Mouse (Mus musculus): ENCODE results near the gene Hdac9. TPM values are rescaled to one million over a fixed set of nuclear protein-coding genes. Genes with fewer than 3 reads are reported as not detected.

Gene Hdac9
- polyA plus RNA-seq, 1 experiment, result 0.06 TPM

GRCm38 (mm10) chr12:34747266-34747665 is 169.6 kb downstream of the Hdac9 start:
- no peak for TF ChIP-seq MYOG (IDR thresholded peaks at IDR 0.05; ENCODE audit: control insufficient read depth, extremely low read depth, insufficient read length)
- no peak for TF ChIP-seq MAX (IDR thresholded peaks at IDR 0.05)
- TF ChIP-seq FOSL1 (IDR thresholded peaks at IDR 0.05; ENCODE audit: insufficient read depth, low read length, poor library complexity, severe bottlenecking), result no peak
- no peak for TF ChIP-seq MYOD1 (IDR thresholded peaks at IDR 0.05; ENCODE audit: control insufficient read depth, insufficient read length, low read depth)
- no peak for TF ChIP-seq USF1 (IDR thresholded peaks at IDR 0.05; ENCODE audit: low read depth)
- TF ChIP-seq CEBPB (IDR thresholded peaks at IDR 0.05; ENCODE audit: low read depth), result no peak
- no peak for TF ChIP-seq CTCF (IDR thresholded peaks at IDR 0.05; ENCODE audit: control insufficient read depth, insufficient read depth, insufficient read length)
- H3K27me3 ChIP-seq (ENCODE audit: control insufficient read depth, insufficient read depth, insufficient read length), result no peaks in the 10 kb centered on the region
- H3K36me3 ChIP-seq (ENCODE audit: control insufficient read depth, insufficient read depth), result no peaks in the 10 kb centered on the region
- no peaks in the 10 kb centered on the region for H3K79me3 ChIP-seq (ENCODE audit: low read depth)
- H3K4me3 ChIP-seq (ENCODE audit: insufficient read depth, poor library complexity, severe bottlenecking), result no peak overlapping the region
- H3ac ChIP-seq (ENCODE audit: control insufficient read depth, insufficient read length, low read depth), result no peak overlapping the region
- H3K79me2 ChIP-seq (ENCODE audit: control insufficient read depth, insufficient read depth), result no peaks in the 10 kb centered on the region

GRCm38 (mm10) chr12:34725204-34725603 is 191.7 kb downstream of the Hdac9 start:
- Histone ChIP-seq H3ac (ENCODE audit: control insufficient read depth, insufficient read length, low read depth) (no peak overlapping the region), H3K79me3 (ENCODE audit: low read depth) (no peaks in the 10 kb centered on the region), H3K79me2 (ENCODE audit: control insufficient read depth, insufficient read depth) (no peaks in the 10 kb centered on the region), H3K27me3 (ENCODE audit: control insufficient read depth, insufficient read depth, insufficient read length) (no peaks in the 10 kb centered on the region), H3K36me3 (ENCODE audit: control insufficient read depth, insufficient read depth) (no peaks in the 10 kb centered on the region), H3K4me3 (ENCODE audit: insufficient read depth, poor library complexity, severe bottlenecking) (no peak overlapping the region)
- TF ChIP-seq MYOD1 (IDR thresholded peaks at IDR 0.05; ENCODE audit: control insufficient read depth, insufficient read length, low read depth), result no peak
- no peak for TF ChIP-seq MYOG (IDR thresholded peaks at IDR 0.05; ENCODE audit: control insufficient read depth, extremely low read depth, insufficient read length)
- no peak for TF ChIP-seq CEBPB (IDR thresholded peaks at IDR 0.05; ENCODE audit: low read depth)
- TF ChIP-seq USF1 (IDR thresholded peaks at IDR 0.05; ENCODE audit: low read depth), result no peak
- TF ChIP-seq CTCF (IDR thresholded peaks at IDR 0.05; ENCODE audit: control insufficient read depth, insufficient read depth, insufficient read length), result no peak
- no peak for TF ChIP-seq MAX (IDR thresholded peaks at IDR 0.05)
- TF ChIP-seq FOSL1 (IDR thresholded peaks at IDR 0.05; ENCODE audit: insufficient read depth, low read length, poor library complexity, severe bottlenecking), result no peak

- H3K79me3 ChIP-seq (ENCODE audit: low read depth), result no peaks in the 10 kb centered on the region
- H3K36me3 ChIP-seq (ENCODE audit: control insufficient read depth, insufficient read depth), result no peaks in the 10 kb centered on the region
- TF ChIP-seq MYOD1 (IDR thresholded peaks at IDR 0.05; ENCODE audit: control insufficient read depth, insufficient read length, low read depth) (no peak), MYOG (IDR thresholded peaks at IDR 0.05; ENCODE audit: control insufficient read depth, extremely low read depth, insufficient read length) (no peak), USF1 (IDR thresholded peaks at IDR 0.05; ENCODE audit: low read depth) (no peak), CTCF (IDR thresholded peaks at IDR 0.05; ENCODE audit: control insufficient read depth, insufficient read depth, insufficient read length) (no peak)
- no peaks in the 10 kb centered on the region for H3K27me3 ChIP-seq (ENCODE audit: control insufficient read depth, insufficient read depth, insufficient read length)
- H3K4me3 ChIP-seq (ENCODE audit: insufficient read depth, poor library complexity, severe bottlenecking), result no peak overlapping the region
- no peaks in the 10 kb centered on the region for H3K79me2 ChIP-seq (ENCODE audit: control insufficient read depth, insufficient read depth)
- no peak overlapping the region for H3ac ChIP-seq (ENCODE audit: control insufficient read depth, insufficient read length, low read depth)
These were observed 192.6 kb downstream of the Hdac9 start for GRCm38 (mm10) chr12:34724274-34724673.

GRCm38 (mm10) chr12:34722831-34723490 is 193.9 kb downstream of the Hdac9 start:
- Histone ChIP-seq H3ac (ENCODE audit: control insufficient read depth, insufficient read length, low read depth) (no peak overlapping the region), H3K4me3 (ENCODE audit: insufficient read depth, poor library complexity, severe bottlenecking) (no peak overlapping the region), H3K79me3 (ENCODE audit: low read depth) (no peaks in the 10 kb centered on the region)

GRCm38 (mm10) chr12:34720906-34721305 is 196.0 kb downstream of the Hdac9 start:
- Histone ChIP-seq H3K36me3 (ENCODE audit: control insufficient read depth, insufficient read depth) (no peaks in the 10 kb centered on the region), H3K79me2 (ENCODE audit: control insufficient read depth, insufficient read depth) (no peaks in the 10 kb centered on the region), H3ac (ENCODE audit: control insufficient read depth, insufficient read length, low read depth) (no peak overlapping the region), H3K79me3 (ENCODE audit: low read depth) (no peaks in the 10 kb centered on the region), H3K27me3 (ENCODE audit: control insufficient read depth, insufficient read depth, insufficient read length) (no peaks in the 10 kb centered on the region), H3K4me3 (ENCODE audit: insufficient read depth, poor library complexity, severe bottlenecking) (no peak overlapping the region)
- TF ChIP-seq USF1 (IDR thresholded peaks at IDR 0.05; ENCODE audit: low read depth), result no peak
- TF ChIP-seq FOSL1 (IDR thresholded peaks at IDR 0.05; ENCODE audit: insufficient read depth, low read length, poor library complexity, severe bottlenecking), result no peak
- no peak for TF ChIP-seq CEBPB (IDR thresholded peaks at IDR 0.05; ENCODE audit: low read depth)
- TF ChIP-seq MYOG (IDR thresholded peaks at IDR 0.05; ENCODE audit: control insufficient read depth, extremely low read depth, insufficient read length), result no peak
- TF ChIP-seq MAX (IDR thresholded peaks at IDR 0.05), result no peak
- TF ChIP-seq CTCF (IDR thresholded peaks at IDR 0.05; ENCODE audit: control insufficient read depth, insufficient read depth, insufficient read length), result no peak
- no peak for TF ChIP-seq MYOD1 (IDR thresholded peaks at IDR 0.05; ENCODE audit: control insufficient read depth, insufficient read length, low read depth)

More at GRCm38 (mm10) chr12:34722831-34723490, 193.9 kb downstream of the Hdac9 start:
- Histone ChIP-seq H3K79me2 (ENCODE audit: control insufficient read depth, insufficient read depth) (no peaks in the 10 kb centered on the region), H3K27me3 (ENCODE audit: control insufficient read depth, insufficient read depth, insufficient read length) (no peaks in the 10 kb centered on the region), H3K36me3 (ENCODE audit: control insufficient read depth, insufficient read depth) (no peaks in the 10 kb centered on the region)
- no peak for TF ChIP-seq MYOG (IDR thresholded peaks at IDR 0.05; ENCODE audit: control insufficient read depth, extremely low read depth, insufficient read length)
- TF ChIP-seq MYOD1 (IDR thresholded peaks at IDR 0.05; ENCODE audit: control insufficient read depth, insufficient read length, low read depth), result no peak
- TF ChIP-seq CTCF (IDR thresholded peaks at IDR 0.05; ENCODE audit: control insufficient read depth, insufficient read depth, insufficient read length), result no peak
- TF ChIP-seq FOSL1 (IDR thresholded peaks at IDR 0.05; ENCODE audit: insufficient read depth, low read length, poor library complexity, severe bottlenecking), result no peak
- TF ChIP-seq CEBPB (IDR thresholded peaks at IDR 0.05; ENCODE audit: low read depth), result no peak
- no peak for TF ChIP-seq USF1 (IDR thresholded peaks at IDR 0.05; ENCODE audit: low read depth)
- no peak for TF ChIP-seq MAX (IDR thresholded peaks at IDR 0.05)

Data from C2C12 (cell line).